Mouse (Mus musculus) kidney, embryonic 16.5 days (tissue): ENCODE measurements around the gene Rgcc. TPM values are rescaled to one million over a fixed set of nuclear protein-coding genes. Genes with fewer than 3 reads are reported as not detected.
A peak's percentile ranks its signal among the peaks of the same experiment; 100 is the strongest.

Source experiments
- ATAC-seq: fragments of 200-750 bp; cut with Nextera tagmentation; 2 replicates; pipeline ENCODE4 v1.8.0; 2017; ENCODE audit warnings: moderate TSS enrichment; ENCODE audit not compliant: low FRiP score, low TSS enrichment
- H3K27ac ChIP-seq: fragments of 300-500 bp; sonication (generic); 2 replicates; pipeline ENCODE4 v1.5.1; 2014; ENCODE audit warnings: low read length
- H3K27me3 ChIP-seq: fragments of 300-500 bp; sonication (generic); 2 replicates; pipeline ENCODE4 v1.6.1; 2014; ENCODE audit warnings: low read length, control low read depth, mixed read lengths; ENCODE audit not compliant: insufficient read depth
- H3K36me3 ChIP-seq: fragments of 300-500 bp; sonication (generic); 2 replicates; pipeline ENCODE4 v1.6.1; 2014; ENCODE audit warnings: low read length, control low read depth, mixed read lengths; ENCODE audit not compliant: insufficient read depth
- H3K4me1 ChIP-seq: fragments of 300-500 bp; sonication (generic); 2 replicates; pipeline ENCODE4 v1.6.1; 2014; ENCODE audit warnings: low read length, control low read depth, mixed read lengths; ENCODE audit not compliant: insufficient read depth
- H3K4me2 ChIP-seq: fragments of 300-500 bp; sonication (generic); replicated peaks from 2 replicates; pipeline ENCODE4 v1.6.1; 2014; ENCODE audit warnings: low read depth, low read length
- H3K4me3 ChIP-seq: fragments of 300-500 bp; sonication (generic); 2 replicates; pipeline ENCODE4 v1.5.1; 2014; ENCODE audit warnings: mild to moderate bottlenecking, low read length
- H3K9ac ChIP-seq: fragments of 300-500 bp; sonication (generic); replicated peaks from 2 replicates; pipeline ENCODE4 v1.6.1; 2014; ENCODE audit warnings: low read length
- H3K9me3 ChIP-seq: fragments of 300-500 bp; sonication (generic); 2 replicates; pipeline ENCODE4 v1.6.1; 2016; ENCODE audit warnings: low read length, control low read depth
- WGBS: fragments of 180-500 bp; shearing (Covaris S2); extraction: QIAGEN DNeasy Blood & Tissue Kit; methylation state at CpG from one replicate; pipeline ENCODE4 v1.1.7; 2014; 5-methylcytosine and 5-hydroxymethylcytosine counted together
- polyA plus RNA-seq: library from polyadenylated mRNA; unstranded; fragments of >200 nt; fragmentation: Nextera tagmentation; extraction: Ambion mirVana; gene quantifications from 2 replicates; pipeline ENCODE4 v1.2.1, GENCODE M21; 2015

Rgcc gene
- polyA plus RNA-seq, 1 experiment from 2014 or later = 35.7 TPM

DNA sequence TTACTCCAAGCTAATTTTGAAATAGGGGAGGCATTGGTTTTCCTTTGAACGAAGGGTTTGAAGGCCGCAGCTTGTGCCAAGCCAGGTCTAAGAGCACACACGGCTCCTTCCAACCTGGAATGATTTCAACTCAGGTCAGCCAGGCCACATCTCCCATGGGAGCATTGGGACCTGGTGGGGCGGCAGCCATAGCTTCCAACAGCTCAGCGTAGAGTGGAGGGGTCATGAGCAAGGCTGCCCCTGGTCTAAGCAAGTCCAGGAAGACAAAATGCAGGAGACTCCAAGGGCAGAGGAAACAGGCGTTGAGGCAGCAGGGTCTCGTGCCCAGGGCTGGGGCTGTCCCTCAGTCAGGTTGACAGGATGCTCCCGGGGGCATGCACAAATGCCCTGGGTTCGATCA is 28.5 kb downstream of the Rgcc start:
- no peak for ATAC-seq

DNA sequence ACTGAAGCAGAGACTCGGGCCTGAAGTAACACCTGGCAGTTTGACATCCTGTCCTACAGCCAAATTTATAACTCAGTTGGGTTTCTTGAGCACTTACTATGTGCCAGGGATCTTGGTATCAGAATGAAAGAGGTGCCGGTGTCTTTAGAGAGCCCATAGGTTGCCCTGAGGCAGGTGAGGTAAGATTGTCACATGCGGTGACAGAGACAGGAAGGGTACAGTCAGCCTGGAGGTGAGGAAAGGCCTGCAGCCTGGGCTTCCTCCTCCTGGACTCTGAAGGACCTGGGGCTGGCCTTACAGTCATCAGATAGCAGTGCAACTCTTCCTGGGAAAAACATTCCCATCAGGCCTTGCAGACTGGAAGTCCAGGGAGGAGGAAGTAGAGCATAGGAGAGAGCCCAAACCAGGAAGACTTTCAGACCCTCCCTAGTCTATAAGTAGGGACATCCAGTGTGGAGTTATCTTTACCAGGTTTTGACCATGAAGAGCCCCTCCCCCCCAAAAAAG is 29.2 kb downstream of the Rgcc start:
- Histone ChIP-seq H3K4me1 (0 out of 2 replicates have a peak, but pooled peaks cover 6% of the 10 kb centered on the region), H3K9me3 (no peaks in the 10 kb centered on the region), H3K4me2 (no peak overlapping the region), H3K4me3 (no peak overlapping the region), H3K9ac (no peak overlapping the region), H3K27me3 (no peaks in the 10 kb centered on the region), H3K36me3 (no peaks in the 10 kb centered on the region), H3K27ac (no peak overlapping the region)
- WGBS = 95% methylated on average over 3 of the region's 3 CpGs
- no peak for ATAC-seq

More for the DNA sequence above, 28.5 kb downstream of the Rgcc start:
- Histone ChIP-seq H3K27me3 (no peaks in the 10 kb centered on the region), H3K36me3 (no peaks in the 10 kb centered on the region), H3K4me1 (0 out of 2 replicates have a peak, but pooled peaks cover 6% of the 10 kb centered on the region), H3K4me2 (no peak overlapping the region), H3K9me3 (no peaks in the 10 kb centered on the region), H3K27ac (no peak overlapping the region; the same call in 1 of the 2 replicates), H3K9ac (no peak overlapping the region), H3K4me3 (no peak overlapping the region)
- 78% methylated on average over 9 of the region's 9 CpGs for WGBS

DNA sequence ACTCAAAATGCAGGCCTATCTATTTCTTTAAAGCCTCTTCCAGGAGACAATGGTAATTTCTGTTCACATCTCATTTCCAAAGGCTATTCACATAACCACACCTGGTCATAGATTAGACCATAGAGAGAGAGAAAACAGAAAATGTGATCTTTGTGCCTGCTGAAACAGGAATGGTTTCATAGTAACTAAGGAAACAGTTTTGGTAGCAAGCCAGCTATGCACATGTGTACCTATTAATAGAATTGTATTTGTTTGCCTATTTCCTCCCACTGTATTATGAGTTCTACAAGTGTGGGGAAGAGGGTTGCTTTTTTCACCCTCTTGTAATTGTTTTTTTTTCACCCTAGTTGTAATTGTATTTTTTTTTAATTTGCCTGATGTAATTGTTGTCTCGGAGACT is 31.9 kb downstream of the Rgcc start:
- H3K27ac ChIP-seq = no peak overlapping the region
- H3K36me3 ChIP-seq = no peaks in the 10 kb centered on the region
- 63% methylated on average over 1 of the region's 1 CpGs for WGBS
- no peaks in the 10 kb centered on the region for H3K9me3 ChIP-seq
- no peaks in the 10 kb centered on the region for H3K4me1 ChIP-seq
- H3K27me3 ChIP-seq = no peaks in the 10 kb centered on the region
- no peak overlapping the region for H3K4me2 ChIP-seq
- no peak overlapping the region for H3K4me3 ChIP-seq
- ATAC-seq = peak; percentile 37; the same call in 1 of the 2 replicates
- no peak overlapping the region for H3K9ac ChIP-seq

DNA sequence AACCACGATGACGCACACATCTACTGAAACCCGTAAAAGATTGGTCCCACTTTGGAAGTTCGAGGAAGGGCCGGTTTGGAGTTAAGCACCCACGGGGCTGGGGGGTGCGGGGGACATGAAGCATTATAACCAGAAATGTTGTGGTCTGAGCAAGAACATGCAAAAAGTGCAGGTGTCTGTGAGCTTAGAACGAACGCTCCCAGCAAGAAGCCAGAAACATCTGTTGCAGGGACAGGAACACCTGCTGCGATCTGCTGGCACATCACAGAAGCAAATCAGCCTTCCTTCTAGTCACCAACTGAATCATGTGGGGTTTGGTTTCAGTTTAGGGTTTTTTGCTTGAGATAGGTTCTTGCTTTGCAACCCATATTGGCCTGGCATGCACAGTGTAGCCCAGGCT is 33.6 kb downstream of the Rgcc start:
- Histone ChIP-seq H3K36me3 (no peaks in the 10 kb centered on the region), H3K27ac (no peak overlapping the region), H3K4me3 (no peak overlapping the region), H3K9ac (no peak overlapping the region), H3K4me2 (no peak overlapping the region), H3K27me3 (no peaks in the 10 kb centered on the region), H3K4me1 (no peaks in the 10 kb centered on the region), H3K9me3 (no peaks in the 10 kb centered on the region)
- WGBS = 91% methylated on average over 10 of the region's 10 CpGs
- ATAC-seq = no peak

DNA sequence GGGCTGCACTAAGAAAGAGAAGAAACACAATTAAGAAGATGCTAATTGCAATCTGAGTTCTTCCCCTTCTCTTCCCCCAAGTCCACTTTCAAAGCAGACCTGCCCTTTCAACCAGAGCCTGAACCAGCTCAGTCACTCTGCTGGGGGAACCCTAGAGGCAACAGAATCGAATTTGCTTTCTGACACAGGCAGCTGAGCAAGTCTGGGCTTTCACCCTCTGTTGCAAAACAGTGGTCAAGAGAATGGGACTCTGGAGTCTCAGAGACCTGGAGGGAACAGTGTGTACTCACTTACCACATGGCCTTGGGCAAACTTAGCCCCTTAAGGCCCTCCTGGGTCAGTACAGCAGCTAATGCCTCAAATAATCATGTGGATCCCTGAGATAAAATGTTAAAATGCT is 34.1 kb downstream of the Rgcc start:
- Histone ChIP-seq H3K4me1 (no peaks in the 10 kb centered on the region), H3K27ac (no peak overlapping the region), H3K27me3 (no peaks in the 10 kb centered on the region), H3K36me3 (no peaks in the 10 kb centered on the region), H3K9me3 (no peaks in the 10 kb centered on the region), H3K9ac (no peak overlapping the region), H3K4me3 (no peak overlapping the region), H3K4me2 (no peak overlapping the region)
- 55% methylated on average over 1 of the region's 1 CpGs for WGBS
- no peak for ATAC-seq

DNA sequence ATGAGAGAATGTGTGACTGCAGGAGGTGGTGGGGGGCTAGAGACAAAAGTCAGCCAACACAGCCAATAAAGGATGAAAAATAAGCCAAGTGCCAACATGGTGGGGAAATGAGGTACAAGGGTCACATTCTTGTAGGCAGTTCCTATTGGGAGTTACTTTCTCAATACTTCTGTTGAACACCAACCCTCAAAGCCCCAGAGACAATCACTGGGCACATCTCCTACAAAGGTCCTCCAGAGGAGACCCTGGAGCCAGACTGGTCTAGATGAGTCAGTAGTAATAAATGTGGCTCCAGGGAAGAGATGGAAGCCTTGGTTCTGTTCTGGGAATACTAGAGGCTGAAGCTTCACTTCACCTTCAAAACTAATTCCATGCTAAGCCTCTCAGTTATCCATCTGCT is 35.0 kb downstream of the Rgcc start:
- H3K4me2 ChIP-seq = no peak overlapping the region
- H3K4me3 ChIP-seq = no peak overlapping the region
- no peaks in the 10 kb centered on the region for H3K27me3 ChIP-seq
- no peak for ATAC-seq
- H3K9me3 ChIP-seq = no peaks in the 10 kb centered on the region
- no peak overlapping the region for H3K9ac ChIP-seq
- H3K27ac ChIP-seq = no peak overlapping the region
- no peaks in the 10 kb centered on the region for H3K4me1 ChIP-seq
- H3K36me3 ChIP-seq = no peaks in the 10 kb centered on the region

DNA sequence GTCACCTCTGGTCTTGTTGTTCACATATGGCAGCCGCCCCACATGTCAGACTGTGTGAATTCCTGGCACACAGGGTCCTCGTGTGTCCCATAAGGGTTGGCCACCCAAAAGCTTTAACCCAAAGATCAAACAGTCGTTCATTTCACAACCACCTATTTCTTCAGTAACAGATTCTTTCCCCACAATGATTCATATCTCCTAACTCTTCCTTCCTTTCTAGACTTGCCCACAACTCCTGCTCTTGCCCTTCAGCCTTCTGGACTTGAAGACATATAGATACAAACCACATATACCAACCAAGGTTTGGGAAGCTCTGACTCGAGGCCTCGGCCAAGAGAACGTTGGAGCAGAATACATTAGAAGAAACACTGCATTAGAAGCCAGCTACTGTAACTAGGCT is 35.7 kb downstream of the Rgcc start:
- Histone ChIP-seq H3K4me3 (no peak overlapping the region), H3K27ac (no peak overlapping the region), H3K9ac (no peak overlapping the region), H3K4me1 (no peaks in the 10 kb centered on the region), H3K27me3 (no peaks in the 10 kb centered on the region), H3K9me3 (no peaks in the 10 kb centered on the region), H3K36me3 (no peaks in the 10 kb centered on the region), H3K4me2 (no peak overlapping the region)
- no peak for ATAC-seq
- 91% methylated on average over 6 of the region's 6 CpGs for WGBS

DNA sequence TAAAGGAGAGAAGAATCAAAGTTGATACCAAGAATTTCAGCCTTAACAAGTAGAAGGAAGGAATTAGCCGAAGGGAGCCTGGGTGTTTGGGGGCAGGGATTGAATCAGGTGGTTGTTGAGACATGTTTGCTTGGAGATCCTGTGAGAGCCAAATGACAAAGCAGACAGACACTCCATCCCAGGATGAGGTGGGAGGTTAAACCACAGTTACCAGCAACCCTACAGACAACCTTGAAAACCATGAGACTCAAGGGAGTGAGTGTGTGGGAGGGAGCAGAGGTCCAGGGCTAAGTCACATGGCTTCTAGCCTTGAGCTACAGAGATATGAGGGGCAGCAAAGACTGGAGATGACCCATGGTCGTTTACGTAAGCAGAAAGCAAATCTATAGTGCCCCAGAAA is 38.1 kb downstream of the Rgcc start:
- H3K4me2 ChIP-seq = no peak overlapping the region
- no peak overlapping the region for H3K4me3 ChIP-seq
- H3K27me3 ChIP-seq = no peaks in the 10 kb centered on the region
- no peaks in the 10 kb centered on the region for H3K36me3 ChIP-seq
- no peaks in the 10 kb centered on the region for H3K9me3 ChIP-seq
- no peak overlapping the region for H3K9ac ChIP-seq
- no peak overlapping the region for H3K27ac ChIP-seq
- ATAC-seq = no peak
- no peaks in the 10 kb centered on the region for H3K4me1 ChIP-seq
- WGBS = 78% methylated on average over 3 of the region's 3 CpGs

DNA sequence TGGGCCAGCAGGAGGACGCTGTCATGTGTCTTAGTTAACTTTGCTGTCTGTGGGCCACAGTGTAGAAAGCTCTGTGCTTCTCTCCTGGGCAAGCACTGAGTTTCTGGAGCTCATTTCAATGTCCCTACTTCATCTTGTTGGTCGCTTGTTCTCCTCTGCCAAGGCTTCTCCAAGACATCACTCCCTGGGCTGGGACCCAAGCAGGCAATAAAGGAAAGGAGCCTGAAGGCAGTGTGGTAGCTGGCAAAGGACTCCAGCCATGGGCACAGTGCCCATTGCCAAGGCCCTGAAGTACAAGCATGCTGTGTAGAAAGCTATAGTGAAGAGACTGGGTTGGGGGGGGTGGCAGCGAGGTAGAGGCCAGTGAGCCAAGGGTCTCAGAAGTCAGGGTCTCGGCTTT is 38.8 kb downstream of the Rgcc start:
- no peak for ATAC-seq
- no peak overlapping the region for H3K4me2 ChIP-seq
- no peak overlapping the region for H3K4me3 ChIP-seq
- no peak overlapping the region for H3K27ac ChIP-seq
- H3K27me3 ChIP-seq = no peaks in the 10 kb centered on the region
- H3K9ac ChIP-seq = no peak overlapping the region
- H3K4me1 ChIP-seq = no peaks in the 10 kb centered on the region
- H3K36me3 ChIP-seq = no peaks in the 10 kb centered on the region
- no peaks in the 10 kb centered on the region for H3K9me3 ChIP-seq
- WGBS = 91% methylated on average over 4 of the region's 4 CpGs

DNA sequence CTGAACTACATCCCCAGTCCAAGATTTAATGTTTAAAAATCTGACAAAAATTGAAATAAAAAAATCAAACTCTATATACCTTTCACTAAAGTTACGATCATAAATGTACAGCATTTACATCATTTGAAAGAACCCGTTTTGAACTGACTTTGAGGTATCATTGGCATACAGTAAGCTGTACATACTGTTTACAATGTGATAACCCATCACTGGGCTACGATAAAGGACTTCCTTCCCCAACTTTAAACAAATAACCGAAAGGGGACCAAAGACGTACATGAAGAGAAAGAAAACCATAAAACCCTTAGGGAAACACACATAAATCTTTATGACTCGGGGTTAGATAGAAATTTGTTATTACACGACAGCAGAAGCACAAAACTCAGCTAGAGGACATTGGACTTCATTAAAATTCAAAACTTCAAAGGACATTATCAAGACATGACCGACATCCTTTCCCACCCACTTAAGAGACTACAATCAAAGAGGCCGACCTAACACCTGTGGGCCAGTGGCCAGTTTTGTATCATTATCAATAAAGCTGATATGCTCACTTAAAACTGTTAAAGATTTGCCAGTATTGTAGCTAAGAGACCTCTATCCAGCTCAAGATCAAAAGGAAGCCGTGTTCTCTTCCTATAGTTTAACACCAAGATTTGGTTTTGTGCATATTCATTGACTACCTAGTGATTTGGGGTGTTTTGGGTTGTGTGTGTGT is 42.2 kb downstream of the Rgcc start:
- H3K36me3 ChIP-seq = no peaks in the 10 kb centered on the region
- H3K4me2 ChIP-seq = no peak overlapping the region
- no peak overlapping the region for H3K27ac ChIP-seq
- H3K9me3 ChIP-seq = no peaks in the 10 kb centered on the region
- no peaks in the 10 kb centered on the region for H3K27me3 ChIP-seq
- H3K4me1 ChIP-seq = no peaks in the 10 kb centered on the region
- no peak overlapping the region for H3K9ac ChIP-seq
- WGBS = 63% methylated on average over 10 of the region's 10 CpGs
- no peak for ATAC-seq
- no peak overlapping the region for H3K4me3 ChIP-seq
